Mouse (Mus musculus) lung, postnatal 0 days (tissue): ENCODE measurements around the gene Ahdc1.

Experiments used
- CTCF ChIP-seq: IDR thresholded peaks from 2 replicates; pipeline ENCODE4 v1.5.1; 2016; ENCODE audit warnings: antibody characterized with exemption, mild to moderate bottlenecking
- EP300 ChIP-seq: IDR thresholded peaks from 2 replicates; pipeline ENCODE4 v1.6.1; 2016; ENCODE audit warnings: antibody characterized with exemption, mild to moderate bottlenecking, control low read depth

DNA sequence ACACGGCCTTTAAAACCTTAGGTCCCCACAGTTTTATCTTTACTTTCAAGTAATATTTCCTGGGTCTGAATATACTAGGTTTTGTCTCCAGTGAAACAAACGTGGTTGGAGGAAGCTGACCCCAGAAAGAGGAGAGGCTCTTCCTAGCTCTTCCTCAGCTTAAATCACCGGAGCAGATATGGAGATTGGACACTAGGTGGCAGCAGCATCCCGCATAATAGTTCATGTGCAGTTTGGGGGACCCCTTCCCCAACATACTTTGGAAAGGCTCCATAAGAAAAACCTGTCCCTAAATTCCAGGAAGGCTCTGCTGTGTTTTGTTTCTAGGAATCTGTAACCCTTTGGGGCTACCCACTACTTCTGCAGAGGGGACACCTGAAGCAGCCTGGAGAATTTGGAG, 1.9 kb upstream of the Ahdc1 start:
- peak; percentile 89 for TF ChIP-seq CTCF
- TF ChIP-seq EP300: no peak
